Mouse (Mus musculus) layer of hippocampus, adult 9-11 months (tissue): Measurements from ENCODE around the gene Nek4.

Experiments used
- DNase-seq: peaks from one replicate; pipeline ENCODE4 v3.0.0; 2022

Gene Nek4

GRCm38 (mm10) chr14:30951154-30951825 lies at the start of gene Nek4:
Gene Nek4 (plus strand): TSS chr14:30951377.
- peak; percentile 98 for DNase-seq

- DNase-seq, result no peak
Measured at GRCm38 (mm10) chr14:30902628-30903027, 48.5 kb upstream of the Nek4 start.

GRCm38 (mm10) chr14:30903036-30903435 lies 48.1 kb upstream of the Nek4 start:
- DNase-seq, result no peak

- no peak for DNase-seq
Measured at GRCm38 (mm10) chr14:30904307-30904706, 46.9 kb upstream of the Nek4 start.

- DNase-seq, result no peak
Measured at GRCm38 (mm10) chr14:30906001-30906400, 45.2 kb upstream of the Nek4 start.

- peak; percentile 47 for DNase-seq
Measured at GRCm38 (mm10) chr14:30907814-30908265, 43.3 kb upstream of the Nek4 start.

- DNase-seq, result no peak
Measured at GRCm38 (mm10) chr14:30911141-30911540, 40.0 kb upstream of the Nek4 start.

GRCm38 (mm10) chr14:30912641-30913040 lies 38.5 kb upstream of the Nek4 start:
- no peak for DNase-seq

GRCm38 (mm10) chr14:30913404-30913803 lies 37.8 kb upstream of the Nek4 start:
- no peak for DNase-seq

GRCm38 (mm10) chr14:30916516-30916915 lies 34.7 kb upstream of the Nek4 start:
- no peak for DNase-seq

- peak; percentile 30 for DNase-seq
Measured at GRCm38 (mm10) chr14:30922053-30922670, 29.0 kb upstream of the Nek4 start.

GRCm38 (mm10) chr14:30923375-30924105 lies 27.6 kb upstream of the Nek4 start, which contains the start of gene Itih3:
Gene Itih3 (minus strand): TSS chr14:30923760.
- peak; percentile 59 for DNase-seq

GRCm38 (mm10) chr14:30925492-30925891 lies 25.7 kb upstream of the Nek4 start:
- DNase-seq, result no peak

- DNase-seq, result no peak
Measured at GRCm38 (mm10) chr14:30930386-30930785, 20.8 kb upstream of the Nek4 start.

- DNase-seq, result no peak
Measured at GRCm38 (mm10) chr14:30933351-30933750, 17.8 kb upstream of the Nek4 start.

GRCm38 (mm10) chr14:30942254-30942653 lies 8.9 kb upstream of the Nek4 start:
- no peak for DNase-seq

GRCm38 (mm10) chr14:30943038-30943437 lies 8.1 kb upstream of the Nek4 start, which contains the start of gene Itih1:
Gene Itih1 (minus strand): TSS chr14:30943289.
- DNase-seq, result no peak

- peak; percentile 34 for DNase-seq
Measured at GRCm38 (mm10) chr14:30943860-30944674, 7.1 kb upstream of the Nek4 start.

- no peak for DNase-seq
Measured at GRCm38 (mm10) chr14:30944745-30945144, 6.4 kb upstream of the Nek4 start.

- no peak for DNase-seq
Measured at GRCm38 (mm10) chr14:30949986-30950385, 1.2 kb upstream of the Nek4 start.

GRCm38 (mm10) chr14:30958517-30958916 lies 7.3 kb downstream of the Nek4 start:
- DNase-seq, result no peak

- DNase-seq, result no peak
Measured at GRCm38 (mm10) chr14:30959031-30959430, 7.9 kb downstream of the Nek4 start.

- no peak for DNase-seq
Measured at GRCm38 (mm10) chr14:30960366-30960765, 9.2 kb downstream of the Nek4 start.
